9 mouse cellular contexts compared by ENCODE assay signal in the genomic region with DNA sequence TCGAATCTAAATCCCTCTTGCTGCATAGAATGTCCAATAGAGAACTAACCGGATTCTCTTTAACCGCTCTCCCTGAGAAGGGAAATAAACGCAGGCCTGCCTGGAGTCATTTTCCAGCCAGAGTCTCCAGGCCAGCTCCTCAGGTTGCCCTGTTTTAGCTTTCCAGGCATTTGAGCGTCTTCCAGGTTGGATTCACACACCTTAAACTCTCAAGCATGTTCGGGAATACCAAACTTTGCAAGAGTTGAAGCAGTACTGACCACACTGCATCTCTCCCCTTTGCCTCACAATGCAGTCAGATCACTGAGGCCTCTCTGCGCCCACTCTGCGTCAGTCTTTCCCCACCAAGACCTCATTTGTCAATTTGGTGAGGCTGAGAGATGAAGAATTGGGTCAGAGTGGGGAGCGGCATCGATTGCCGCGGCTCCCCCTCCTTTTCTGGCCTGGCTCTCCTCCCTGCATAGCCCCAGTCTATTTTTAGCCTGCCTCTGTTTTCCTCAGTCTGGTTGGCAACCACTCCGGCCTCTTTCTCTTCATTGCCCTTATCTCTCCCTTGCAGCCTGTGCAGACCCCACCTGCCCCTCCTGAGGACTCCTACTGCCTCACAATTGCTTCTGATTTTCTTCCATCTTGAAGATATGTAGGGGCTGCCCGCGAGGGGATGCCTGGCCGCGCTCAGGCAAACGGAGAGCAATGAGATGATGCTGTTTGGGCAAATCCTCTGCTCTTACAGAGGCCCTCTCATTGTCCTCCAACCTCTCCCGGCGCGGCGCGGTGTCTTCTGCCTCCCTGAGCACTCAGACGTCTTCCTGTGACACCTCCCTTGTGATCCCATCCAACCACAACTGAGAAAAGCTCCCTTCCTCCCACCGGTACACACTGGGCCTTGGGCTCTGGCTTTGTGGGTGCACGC. TPM values are rescaled to one million over a fixed set of nuclear protein-coding genes. Genes with fewer than 3 reads are reported as not detected.
DNase-seq lines count a peak whose midpoint lies in the region; ATAC-seq and TF ChIP-seq lines count a peak whose summit lies in the region.
"Had no signal": no experiment of that assay in that cellular context is flagged by ENCODE, and none has a peak within 500 bp of the region (broad histone marks: within the 10 kb centered on the region; RNA-seq: fewer than 3 reads in every experiment).

No protein-coding gene starts in this region.

- no peak overlapping the region; the same call in 1 of the 2 replicates for H3K4me3 ChIP-seq in left cerebral cortex, adult 2 months
- H3K4me3 ChIP-seq in hindbrain, embryonic 11.5 days (ENCODE audit: low read depth, low read length), result no peak overlapping the region
- H3K4me3 ChIP-seq in olfactory bulb, adult 2 months (ENCODE audit: insufficient read depth, low read depth, low read length), result no peak overlapping the region

- intact Hi-C loops in left cerebral cortex, adult 2 months (cut with DNase I), result no loop called here
- intact Hi-C loops in left cerebral cortex, postnatal 14 days (cut with DNase I), result no loop called here

- 61% methylated on average over 26 of the region's 26 CpGs for WGBS in hindbrain, embryonic 11.5 days
- WGBS in olfactory bulb, adult 2 months, result 28% methylated on average over 26 of the region's 26 CpGs

- TF ChIP-seq POLR2A in olfactory bulb, adult 2 months (IDR thresholded peaks at IDR 0.05; ENCODE audit: insufficient read depth, low read depth, low read length), result 0 out of 2 replicates have a peak, but pooled peaks have one; percentile 11

- peaks cover 19% of the 10 kb centered on the region for H3K4me1 ChIP-seq in hindbrain, embryonic 11.5 days (replicated peaks; ENCODE audit: control insufficient read depth, insufficient read depth, low read length)
- peaks cover 48% of the 10 kb centered on the region for H3K4me1 ChIP-seq in olfactory bulb, adult 2 months (ENCODE audit: control insufficient read depth, insufficient read depth, low read length)

- no peak overlapping the region for H3K9ac ChIP-seq in hindbrain, embryonic 11.5 days (ENCODE audit: low read depth, low read length)

- H3K27ac ChIP-seq in left cerebral cortex, adult 2 months, result peak overlapping the region; percentile 88
- H3K27ac ChIP-seq in hindbrain, embryonic 11.5 days (ENCODE audit: low read depth, low read length), result peak overlapping the region; percentile 11
- peak overlapping the region; percentile 93 for H3K27ac ChIP-seq in olfactory bulb, adult 2 months (ENCODE audit: insufficient read depth, low read depth, low read length)

- no peak for TF ChIP-seq CTCF in left cerebral cortex, adult 2 months (IDR thresholded peaks at IDR 0.05)
- TF ChIP-seq CTCF in olfactory bulb, adult 2 months (IDR thresholded peaks at IDR 0.05; ENCODE audit: insufficient read depth, low read depth, low read length), result no peak

- no peak for ATAC-seq in hindbrain, embryonic 11.5 days (ENCODE audit: low FRiP score)

- H3K36me3 ChIP-seq in hindbrain, embryonic 11.5 days (ENCODE audit: control insufficient read depth, insufficient read depth, low read length), result no peaks in the 10 kb centered on the region

- H3K4me2 ChIP-seq in hindbrain, embryonic 11.5 days (replicated peaks; ENCODE audit: low read depth, low read length), result no peak overlapping the region

- H3K27me3 ChIP-seq in hindbrain, embryonic 11.5 days (ENCODE audit: control insufficient read depth, insufficient read depth, low read length), result peaks cover 2% of the 10 kb centered on the region; the same call in 1 of the 2 replicates

- H3K9me3 ChIP-seq in hindbrain, embryonic 11.5 days (ENCODE audit: control insufficient read depth, low read length), result no peaks in the 10 kb centered on the region

- DNase-seq in left cerebral cortex, adult 2 months (ENCODE audit: extremely low spot score in 1 of 2, low spot score in 2 of 2), result no peak
- no peak for DNase-seq in left cerebral cortex, postnatal 14 days (ENCODE audit: low spot score in 2 of 2)
- DNase-seq in cerebellum, adult 9-11 months, result peak; percentile 76
- no peak for DNase-seq in hindbrain, embryonic 11.5 days (ENCODE audit: low spot score)
- no peak for DNase-seq in layer of hippocampus, postnatal 10 days (ENCODE audit: low spot score in 2 of 2)
- no peak for DNase-seq in urinary bladder, postnatal 14 days (ENCODE audit: low spot score)
- no peak for DNase-seq in adipocyte (ENCODE audit: low spot score)

RNA-seq across cellular contexts. Expression of a gene that starts 17.8 kb away (rescaled TPM):
- total RNA-seq in left cerebral cortex, adult 2 months (2021), result 1 to 10 TPM in 1 of 2 experiments, under 1 TPM in 1; 0.70 to 1.3 TPM
- total RNA-seq in left cerebral cortex, postnatal 14 days (2021), result under 1 TPM; 0.18 to 0.70 TPM
- 7.6 and 8.6 TPM in 2 replicates for polyA plus RNA-seq in hindbrain, embryonic 11.5 days (2014; fragmentation: Nextera tagmentation; extraction: Ambion mirVana)
- polyA plus RNA-seq in olfactory bulb, adult 2 months (2012; ENCODE audit: insufficient read depth, insufficient read length, low replicate concordance, missing spikeins), result not detected in 2 replicates
- 1 to 10 TPM; 1.5 to 1.9 TPM for total RNA-seq in layer of hippocampus, postnatal 10 days (2021)

RNA-seq across cellular contexts. Expression of a gene that starts 54.5 kb away (rescaled TPM):
- 100 to 1,000 TPM; 127 to 157 TPM for total RNA-seq in left cerebral cortex, adult 2 months (2021)
- total RNA-seq in left cerebral cortex, postnatal 14 days (2021), result 100 to 1,000 TPM; 153 to 196 TPM
- 13.3 TPM in 2 replicates for polyA plus RNA-seq in hindbrain, embryonic 11.5 days (2014; fragmentation: Nextera tagmentation; extraction: Ambion mirVana)
- polyA plus RNA-seq in olfactory bulb, adult 2 months (2012; ENCODE audit: insufficient read depth, insufficient read length, low replicate concordance, missing spikeins), result 109 TPM in 1 of 2 replicates, not detected in the other
- 100 to 1,000 TPM; 215 to 221 TPM for total RNA-seq in layer of hippocampus, postnatal 10 days (2021)
- polyA plus RNA-seq: spleen, adult 2 months had no signal

Comparison
In these comparisons a context has a peak if more than half of its experiments do, and no peak if none do; other contexts are left out.
1. H3K27ac ChIP-seq: peak in every context shown above with its lines; median percentile 93 in olfactory bulb, adult 2 months; 88 in left cerebral cortex, adult 2 months; 11 in hindbrain, embryonic 11.5 days.